Mouse (Mus musculus): ENCODE data around the gene Tmem87b.

The Tmem87b gene

GRCm38 (mm10) chr2:128817786-128818681 is at the start of gene Tmem87b:
Gene Tmem87b (plus strand): TSS chr2:128818118.
- peak; percentile 91 for DNase-seq (ENCODE audit: low spot score)

- DNase-seq (ENCODE audit: low spot score): no peak
Measured at GRCm38 (mm10) chr2:128768545-128769247, 49.2 kb upstream of the Tmem87b start.

- no peak for DNase-seq (ENCODE audit: low spot score)
Measured at GRCm38 (mm10) chr2:128770557-128770956, 47.4 kb upstream of the Tmem87b start.

GRCm38 (mm10) chr2:128771048-128771447 is 46.9 kb upstream of the Tmem87b start:
- peak; percentile 30 for DNase-seq (ENCODE audit: low spot score)

GRCm38 (mm10) chr2:128771750-128772338 is 46.1 kb upstream of the Tmem87b start:
- DNase-seq (ENCODE audit: low spot score): no peak

- no peak for DNase-seq (ENCODE audit: low spot score)
Measured at GRCm38 (mm10) chr2:128782231-128782630, 35.7 kb upstream of the Tmem87b start.

GRCm38 (mm10) chr2:128783660-128784345 is 34.1 kb upstream of the Tmem87b start:
- DNase-seq (ENCODE audit: low spot score): no peak

GRCm38 (mm10) chr2:128784814-128785213 is 33.1 kb upstream of the Tmem87b start:
- no peak for DNase-seq (ENCODE audit: low spot score)

- DNase-seq (ENCODE audit: low spot score): no peak
Measured at GRCm38 (mm10) chr2:128786341-128786740, 31.6 kb upstream of the Tmem87b start.

GRCm38 (mm10) chr2:128786795-128787194 is 31.1 kb upstream of the Tmem87b start:
- DNase-seq (ENCODE audit: low spot score): no peak

GRCm38 (mm10) chr2:128787805-128788204 is 30.1 kb upstream of the Tmem87b start:
- no peak for DNase-seq (ENCODE audit: low spot score)

GRCm38 (mm10) chr2:128790875-128791614 is 26.9 kb upstream of the Tmem87b start:
- DNase-seq (ENCODE audit: low spot score): no peak

- no peak for DNase-seq (ENCODE audit: low spot score)
Measured at GRCm38 (mm10) chr2:128793958-128794357, 24.0 kb upstream of the Tmem87b start.

GRCm38 (mm10) chr2:128796463-128796862 is 21.5 kb upstream of the Tmem87b start:
- DNase-seq (ENCODE audit: low spot score): no peak

GRCm38 (mm10) chr2:128803441-128803840 is 14.5 kb upstream of the Tmem87b start:
- DNase-seq (ENCODE audit: low spot score): no peak

GRCm38 (mm10) chr2:128805341-128805740 is 12.6 kb upstream of the Tmem87b start:
- DNase-seq (ENCODE audit: low spot score): no peak

GRCm38 (mm10) chr2:128806561-128806960 is 11.4 kb upstream of the Tmem87b start:
- no peak for DNase-seq (ENCODE audit: low spot score)

- DNase-seq (ENCODE audit: low spot score): no peak
Measured at GRCm38 (mm10) chr2:128812761-128813160, 5.2 kb upstream of the Tmem87b start.

- no peak for DNase-seq (ENCODE audit: low spot score)
Measured at GRCm38 (mm10) chr2:128816311-128816710, 1.6 kb upstream of the Tmem87b start.

- no peak for DNase-seq (ENCODE audit: low spot score)
Measured at GRCm38 (mm10) chr2:128816916-128817315, 1.0 kb upstream of the Tmem87b start.

GRCm38 (mm10) chr2:128817387-128817785 is 532 bp upstream of the Tmem87b start:
- peak; percentile 93 for DNase-seq (ENCODE audit: low spot score)
